Mouse (Mus musculus) large intestine, adult 2 months (tissue): ENCODE data around the gene Lefty1. TPM values are rescaled to one million over a fixed set of nuclear protein-coding genes. Genes with fewer than 3 reads are reported as not detected.
"Not testable (repeated sequence)": the region's sequence is repeated elsewhere in the genome, so short reads cannot be mapped to it uniquely, and the experiment has no call there.

Source experiments
- DNase-seq: peaks from one replicate; pipeline ENCODE4 v3.0.0-alpha.2; 2012; ENCODE audit warnings: low read depth, low spot score
- WGBS: fragments of 180-500 bp; shearing (Covaris S2); methylation state at CpG from one replicate; pipeline ENCODE4 v1.1.7; 2018; 5-methylcytosine and 5-hydroxymethylcytosine counted together
- polyA plus RNA-seq: library from polyadenylated mRNA; depleted of rRNA; stranded (reverse); fragments of >200 nt; gene quantifications from 2 replicates; pipeline ENCODE4 v1.2.3, GENCODE M21; 2012; rRNA removed

Gene Lefty1
- polyA plus RNA-seq: 4.6 and 7.0 TPM in 2 replicates

DNA sequence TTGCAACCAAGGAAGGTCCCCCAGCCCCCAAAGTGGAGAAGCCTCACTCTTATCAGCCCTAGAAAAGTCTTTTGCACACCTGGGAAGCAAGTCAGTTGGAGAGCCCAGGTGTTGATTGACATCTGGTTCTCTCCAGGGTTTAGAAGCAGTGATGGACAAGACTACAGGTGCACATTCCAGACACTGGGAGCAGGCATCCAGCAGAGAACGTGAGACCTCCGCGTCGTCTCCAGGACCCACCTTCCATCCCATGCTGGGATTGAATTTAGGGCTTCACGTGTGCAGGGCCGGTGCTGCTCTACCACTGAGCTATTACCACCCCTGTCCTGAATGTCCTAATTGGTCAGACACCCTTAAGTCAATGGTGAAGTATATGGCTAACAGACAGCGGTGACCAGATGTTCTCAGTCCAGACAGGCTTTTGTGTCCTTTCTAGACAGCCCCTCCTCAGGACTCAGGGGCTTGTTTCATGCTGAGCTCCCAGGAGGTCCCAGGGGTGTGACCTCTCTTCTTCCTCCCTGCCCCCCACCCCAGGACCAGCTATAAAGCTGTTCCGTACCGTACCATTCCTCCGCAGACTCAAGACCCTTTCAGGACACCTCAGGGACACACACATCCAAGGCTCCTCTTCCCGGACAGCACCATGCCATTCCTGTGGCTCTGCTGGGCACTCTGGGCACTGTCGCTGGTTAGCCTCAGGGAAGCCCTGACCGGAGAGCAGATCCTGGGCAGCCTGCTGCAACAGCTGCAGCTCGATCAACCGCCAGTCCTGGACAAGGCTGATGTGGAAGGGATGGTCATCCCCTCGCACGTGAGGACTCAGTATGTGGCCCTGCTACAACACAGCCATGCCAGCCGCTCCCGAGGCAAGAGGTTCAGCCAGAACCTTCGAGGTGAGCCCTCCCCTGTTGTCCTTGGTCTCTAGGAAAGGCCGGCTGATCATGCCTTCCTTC is at the start of gene Lefty1:
Gene Lefty1 (plus strand): TSS at position 556 of the 953 bp plus-strand sequence.
- DNase-seq: no peak
- 78% methylated on average over 21 of the region's 21 CpGs for WGBS

GRCm38 (mm10) chr1:180888556-180889042 is 46.2 kb upstream of the Lefty1 start:
- WGBS: 5% methylated on average over 13 of the region's 13 CpGs
- no peak for DNase-seq

- 76% methylated on average over 7 of the region's 7 CpGs for WGBS
- no peak for DNase-seq
Measured at GRCm38 (mm10) chr1:180889172-180889571, 45.6 kb upstream of the Lefty1 start.

- 61% methylated on average over 6 of the region's 6 CpGs for WGBS
- no peak for DNase-seq
Measured at GRCm38 (mm10) chr1:180889841-180890240, 45.0 kb upstream of the Lefty1 start.

DNA sequence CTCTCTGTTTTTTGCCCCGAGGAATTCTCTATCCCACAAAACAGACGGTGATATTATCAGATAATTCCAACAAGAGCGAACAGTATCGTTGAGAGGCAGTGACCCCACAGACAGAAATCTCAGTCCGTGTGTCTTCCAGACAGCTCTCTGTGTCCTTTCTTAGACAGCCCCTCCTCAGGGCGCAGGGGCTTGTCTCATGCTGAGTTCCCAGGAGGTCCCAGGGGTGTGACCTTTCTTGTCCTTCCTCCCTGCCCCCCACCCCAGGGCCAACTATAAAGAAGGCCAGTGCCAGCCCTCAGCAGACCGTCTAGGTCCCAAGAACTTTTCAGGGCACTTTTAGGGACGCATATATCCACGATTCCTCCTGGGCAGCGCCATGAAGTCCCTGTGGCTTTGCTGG is 42.0 kb upstream of the Lefty1 start, which contains the start of gene Lefty2:
Gene Lefty2 (plus strand): TSS at position 301 of the 400 bp plus-strand sequence.
- DNase-seq: no peak
- 73% methylated on average over 10 of the region's 10 CpGs for WGBS

DNA sequence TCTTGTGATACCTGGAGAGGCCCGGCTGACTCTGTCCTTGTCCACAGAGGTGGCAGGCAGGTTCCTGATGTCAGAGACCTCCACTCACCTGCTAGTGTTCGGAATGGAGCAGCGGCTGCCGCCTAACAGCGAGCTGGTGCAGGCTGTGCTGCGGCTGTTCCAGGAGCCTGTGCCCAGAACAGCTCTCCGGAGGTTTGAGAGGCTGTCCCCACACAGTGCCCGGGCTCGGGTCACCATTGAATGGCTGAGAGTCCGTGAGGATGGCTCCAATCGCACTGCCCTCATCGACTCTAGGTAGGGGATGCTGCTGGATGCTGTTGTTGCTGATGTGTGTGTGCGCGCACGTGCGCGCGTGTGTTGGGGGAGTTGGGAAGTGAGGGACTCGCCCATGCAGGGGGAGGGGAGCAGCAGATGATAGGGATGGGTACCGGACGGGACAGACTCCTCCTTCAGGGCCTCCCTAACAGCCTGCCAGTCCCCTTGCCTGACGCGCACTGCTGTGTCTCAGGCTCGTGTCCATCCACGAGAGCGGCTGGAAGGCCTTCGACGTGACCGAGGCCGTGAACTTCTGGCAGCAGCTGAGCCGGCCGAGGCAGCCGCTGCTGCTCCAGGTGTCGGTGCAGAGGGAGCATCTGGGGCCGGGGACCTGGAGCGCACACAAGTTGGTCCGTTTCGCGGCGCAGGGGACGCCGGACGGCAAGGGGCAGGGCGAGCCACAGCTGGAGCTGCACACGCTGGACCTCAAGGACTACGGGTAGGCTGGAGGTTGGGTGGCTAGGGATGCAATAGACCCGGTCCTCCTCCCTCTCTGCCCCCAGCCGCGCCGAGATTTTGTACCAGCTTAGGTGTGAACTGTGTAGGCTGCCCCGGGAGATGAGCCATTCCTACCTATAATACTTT is 40.5 kb upstream of the Lefty1 start:
- 17% methylated on average over 45 of the region's 51 CpGs for WGBS
- DNase-seq: not testable (repeated sequence)

- WGBS: 2% methylated on average over 4 of the region's 4 CpGs
- DNase-seq: no peak
Measured at GRCm38 (mm10) chr1:180901107-180901506, 33.7 kb upstream of the Lefty1 start.

- no peak for DNase-seq
- WGBS: 21% methylated on average over 5 of the region's 5 CpGs
Measured at GRCm38 (mm10) chr1:180902915-180903314, 31.9 kb upstream of the Lefty1 start.

DNA sequence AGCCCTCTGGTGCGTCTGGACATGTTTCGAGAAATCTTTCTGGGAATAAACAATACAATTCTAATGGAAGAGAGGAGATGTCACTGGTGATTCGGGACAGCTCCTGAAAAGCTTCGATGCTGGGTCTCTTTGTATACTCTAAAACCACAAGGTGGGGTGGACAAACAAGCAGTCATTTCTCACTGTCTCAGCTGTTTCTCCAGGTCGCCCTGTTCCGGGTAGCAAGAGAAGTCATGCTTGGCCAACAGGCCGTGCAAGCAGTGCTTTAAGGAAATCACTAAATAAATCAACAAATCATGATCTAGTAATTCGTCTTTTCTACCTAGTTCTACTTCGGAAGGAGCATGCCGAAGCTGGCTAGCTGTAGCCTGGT is 31.2 kb upstream of the Lefty1 start:
- 17% methylated on average over 10 of the region's 10 CpGs for WGBS
- no peak for DNase-seq

- DNase-seq: peak; percentile 73
- WGBS: under 1% methylated on average over 52 of the region's 52 CpGs
Measured at GRCm38 (mm10) chr1:180904039-180904814, 30.6 kb upstream of the Lefty1 start, which contains the start of gene Pycr2. Gene Pycr2, plus strand, starts transcription at chr1:180904293.

GRCm38 (mm10) chr1:180904815-180905080 is 30.1 kb upstream of the Lefty1 start:
- WGBS: 7% methylated on average over 5 of the region's 5 CpGs
- DNase-seq: no peak

DNA sequence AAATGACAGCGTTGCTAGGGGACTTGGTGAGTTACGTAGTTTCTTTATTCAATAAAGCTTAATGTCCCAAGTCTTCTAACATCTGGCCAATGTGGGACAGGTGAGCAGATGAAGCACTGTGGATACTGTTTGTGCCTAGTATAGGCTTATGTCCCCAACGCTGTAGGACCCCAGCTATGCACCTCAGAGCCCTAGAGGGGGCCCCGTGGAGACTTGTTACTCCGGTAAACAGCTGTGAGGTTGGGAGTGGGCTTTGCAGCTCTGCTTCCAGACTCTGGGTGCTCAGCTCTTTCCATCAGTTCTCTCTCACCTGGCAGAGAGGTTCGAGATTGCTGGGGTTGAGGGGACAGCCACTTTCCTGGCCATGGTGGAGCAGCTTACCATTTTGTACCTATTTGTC is 29.5 kb upstream of the Lefty1 start:
- no peak for DNase-seq
- WGBS: 69% methylated on average over 6 of the region's 6 CpGs

GRCm38 (mm10) chr1:180905876-180906275 is 28.9 kb upstream of the Lefty1 start:
- 93% methylated on average over 17 of the region's 17 CpGs for WGBS
- no peak for DNase-seq

- DNase-seq: no peak
- WGBS: 93% methylated on average over 24 of the region's 24 CpGs
Measured at GRCm38 (mm10) chr1:180906461-180907147, 28.2 kb upstream of the Lefty1 start.

- 50% methylated on average over 8 of the region's 8 CpGs for WGBS
- no peak for DNase-seq
Measured at GRCm38 (mm10) chr1:180911138-180911537, 23.7 kb upstream of the Lefty1 start.

GRCm38 (mm10) chr1:180911653-180912287 is 23.1 kb upstream of the Lefty1 start:
- peak; percentile 82 for DNase-seq
- WGBS: 29% methylated on average over 20 of the region's 20 CpGs

DNA sequence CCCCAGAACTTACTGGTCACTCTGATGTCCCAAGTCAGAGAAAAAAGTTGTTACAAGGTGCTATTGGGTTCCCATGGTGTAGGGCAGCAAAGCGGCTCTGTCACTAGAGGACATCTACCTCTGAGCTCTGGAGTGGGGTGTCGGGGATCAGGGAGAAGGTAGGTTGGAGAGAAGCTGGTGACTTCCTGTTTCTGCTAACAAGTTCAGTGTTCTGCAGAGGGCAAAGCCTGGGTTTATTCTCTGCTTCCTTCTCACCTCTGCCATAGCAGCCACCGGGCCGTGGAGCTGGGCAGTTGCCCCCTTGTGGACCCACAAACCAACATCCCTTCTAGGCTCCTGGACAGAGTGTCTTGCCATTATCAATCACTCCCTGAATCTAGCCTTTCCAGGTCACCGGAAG is 22.0 kb upstream of the Lefty1 start:
- 91% methylated on average over 5 of the region's 5 CpGs for WGBS
- DNase-seq: no peak

GRCm38 (mm10) chr1:180913797-180914196 is 21.0 kb upstream of the Lefty1 start:
- no peak for DNase-seq
- 43% methylated on average over 4 of the region's 4 CpGs for WGBS
